Mouse (Mus musculus) gastrocnemius, postnatal 14 days (tissue): Measurements from ENCODE around the gene Arl13a. TPM values are rescaled to one million over a fixed set of nuclear protein-coding genes. Genes with fewer than 3 reads are reported as not detected.

Source experiments
- total RNA-seq, 2 experiments: library from RNA; stranded (reverse); gene quantifications; 2 replicates each; pipeline ENCODE4 v1.2.3; 2021

Arl13a gene
- total RNA-seq, 2 experiments from 2014 or later: not detected

Other genes with a start within 250 kb of the Arl13a start
- 1 to 10 TPM in 1 of 2 experiments, under 1 TPM in 1; 0.95 to 1.1 TPM for gene Sytl4, start 205.7 kb upstream of the Arl13a start, total RNA-seq
- 10 to 100 TPM; 11.3 to 12.6 TPM for gene Cstf2, start 128.3 kb upstream of the Arl13a start, total RNA-seq
- under 1 TPM; 0.38 to 0.74 TPM for gene Xkrx, start 25.4 kb upstream of the Arl13a start, total RNA-seq
- gene Nox1, start 34.5 kb downstream of the Arl13a start, total RNA-seq: under 1 TPM in 1 of 2 experiments, not detected in 1; 0.25 TPM
- gene Trmt2b, start 89.5 kb downstream of the Arl13a start, total RNA-seq: 10 to 100 TPM in 1 of 2 experiments, 1 to 10 TPM in 1; 8.7 to 13.2 TPM
- gene Tmem35a, start 107.7 kb downstream of the Arl13a start, total RNA-seq: under 1 TPM; 0.80 to 0.84 TPM
- gene Cenpi, start 120.6 kb downstream of the Arl13a start, total RNA-seq: 1 to 10 TPM; 1.4 to 1.5 TPM
- 10 to 100 TPM in 1 of 2 experiments, 1 to 10 TPM in 1; 5.6 to 15.6 TPM for gene Drp2, start 217.1 kb downstream of the Arl13a start, total RNA-seq